Mouse (Mus musculus) ES-E14 (cell line): ENCODE results near the gene Rfx1. TPM values are rescaled to one million over a fixed set of nuclear protein-coding genes. Genes with fewer than 3 reads are reported as not detected.
A peak's percentile ranks its signal among the peaks of the same experiment; 100 is the strongest.

ENCODE experiments used
- DNase-seq: peaks from one replicate; pipeline ENCODE4 v3.0.0-alpha.2; 2013; ENCODE audit warnings: low read depth, low spot score
- H3K27ac ChIP-seq: 2 replicates; pipeline ENCODE4 v1.5.1; 2012; ENCODE audit warnings: low read depth, mild to moderate bottlenecking, low read length, moderate library complexity, mixed read lengths; ENCODE audit not compliant: poor library complexity, insufficient read depth, severe bottlenecking
- H3K36me3 ChIP-seq: 2 replicates; pipeline ENCODE4 v1.6.1; 2012; ENCODE audit warnings: mild to moderate bottlenecking, low read length, moderate library complexity, mixed read lengths; ENCODE audit not compliant: control insufficient read depth, poor library complexity, insufficient read depth, severe bottlenecking
- H3K4me1 ChIP-seq, 2 experiments: fragments of 150-350 bp in 1 of 2; sonication (generic) in 1 of 2; 2 replicates each; pipeline ENCODE4 v1.6.1; 2012; ENCODE audit warnings: low read length in 2 of 2, mild to moderate bottlenecking in 1 of 2, mixed read lengths in 1 of 2; ENCODE audit not compliant: control insufficient read depth in 2 of 2, insufficient read depth in 2 of 2, poor library complexity in 1 of 2
- H3K4me3 ChIP-seq, 2 experiments: fragments of 150-350 bp in 1 of 2; sonication (generic) in 1 of 2; 2 replicates each; pipeline ENCODE4 v1.5.1; 2012; ENCODE audit warnings: low read length in 2 of 2, low read depth in 1 of 2, mild to moderate bottlenecking in 1 of 2, mixed read lengths in 1 of 2; ENCODE audit not compliant: insufficient read depth in 1 of 2, poor library complexity in 1 of 2, severe bottlenecking in 1 of 2
- H3K9ac ChIP-seq: 2 replicates; pipeline ENCODE4 v1.6.1; 2012; ENCODE audit warnings: low read depth, mild to moderate bottlenecking, low read length, mixed read lengths; ENCODE audit not compliant: poor library complexity, insufficient read depth, severe bottlenecking
- H3K9me3 ChIP-seq: fragments of 150-350 bp; sonication (generic); 2 replicates; pipeline ENCODE4 v1.6.1; 2012; ENCODE audit warnings: low read depth, mild to moderate bottlenecking, low read length; ENCODE audit not compliant: control insufficient read depth, insufficient read depth
- CHD2 ChIP-seq: IDR thresholded peaks from 2 replicates; pipeline ENCODE4 v1.6.1; 2014; ENCODE audit warnings: mild to moderate bottlenecking, low read depth, low read length, inconsistent platforms
- HCFC1 ChIP-seq: IDR thresholded peaks from 2 replicates; pipeline ENCODE4 v1.6.1; 2012; ENCODE audit warnings: low read length, inconsistent platforms, borderline replicate concordance; ENCODE audit not compliant: insufficient read depth
- MAFK ChIP-seq: IDR thresholded peaks from 2 replicates; pipeline ENCODE4 v1.6.1; 2014; ENCODE audit warnings: mild to moderate bottlenecking, low read depth, low read length, inconsistent platforms; ENCODE audit not compliant: insufficient read depth
- ZC3H11A ChIP-seq: IDR thresholded peaks from 2 replicates; pipeline ENCODE4 v1.6.1; 2012; ENCODE audit warnings: low read depth, mild to moderate bottlenecking, inconsistent platforms, low read length, borderline replicate concordance
- ZNF384 ChIP-seq: IDR thresholded peaks from 2 replicates; pipeline ENCODE4 v1.6.1; 2012; ENCODE audit warnings: low read depth, low read length, inconsistent platforms
- in situ Hi-C, 2 experiments: fragments of 600-800 bp; cut with MboI; formaldehyde crosslinking; loops; one replicate each; pipeline ENCODE4 v1.15.1; 2025; ENCODE audit warnings: low sequenced_read_pairs in 2 of 2, inconsistent platforms in 1 of 2; ENCODE audit not compliant: unreplicated experiment in 2 of 2
- total RNA-seq: library from RNA; depleted of rRNA; stranded (reverse); fragments of 300-350 nt; gene quantifications from 2 replicates; pipeline ENCODE4 v1.2.3, GENCODE M21; 2012

Gene Rfx1
- total RNA-seq, 1 experiment = 16.2 TPM

GRCm38 (mm10) chr8:84042066-84042947 lies 24.3 kb upstream of the Rfx1 start, which contains the start of gene Il27ra:
Il27ra (minus strand) TSS chr8:84042589.
- in situ Hi-C loops = no loop called here
- H3K27ac ChIP-seq = no peak within 1 kb of the TSS
- H3K4me3 ChIP-seq = peak within 1 kb of the TSS; percentile 51 to 66
- H3K9ac ChIP-seq = peak within 1 kb of the TSS; percentile 15; the same call in 1 of the 2 replicates
- H3K36me3 ChIP-seq = no peaks in the 10 kb centered on the region
- no peaks in the 10 kb centered on the region for H3K9me3 ChIP-seq
- H3K4me1 ChIP-seq = peaks cover 6 to 14% of the 10 kb centered on the region in 2 experiments
- TF ChIP-seq HCFC1 (no peak), MAFK (no peak), ZC3H11A (no peak), CHD2 (no peak), ZNF384 (no peak)
- no peak for DNase-seq

GRCm38 (mm10) chr8:84042948-84043342 lies 23.7 kb upstream of the Rfx1 start:
- H3K4me1 ChIP-seq = peaks cover 6 to 15% of the 10 kb centered on the region in 2 experiments
- H3K9me3 ChIP-seq = no peaks in the 10 kb centered on the region
- no peak overlapping the region for H3K27ac ChIP-seq
- in situ Hi-C loops = no loop called here
- peak overlapping the region; percentile 20 to 29; a peak in 1 of 4 replicates for H3K4me3 ChIP-seq
- no peaks in the 10 kb centered on the region for H3K36me3 ChIP-seq
- no peak for DNase-seq
- TF ChIP-seq CHD2 (no peak), ZC3H11A (no peak), MAFK (no peak), ZNF384 (no peak), HCFC1 (no peak)
- H3K9ac ChIP-seq = no peak overlapping the region

- DNase-seq = no peak
- H3K4me3 ChIP-seq = peak overlapping the region; percentile 63 to 67
- no peak overlapping the region for H3K27ac ChIP-seq
- H3K9me3 ChIP-seq = no peaks in the 10 kb centered on the region
- peak overlapping the region; percentile 61; the same call in 1 of the 2 replicates for H3K9ac ChIP-seq
- H3K4me1 ChIP-seq = peaks cover 6 to 15% of the 10 kb centered on the region in 2 experiments
- no peak for TF ChIP-seq ZC3H11A
- no peak for TF ChIP-seq HCFC1
- no peak for TF ChIP-seq ZNF384
- no peak for TF ChIP-seq CHD2
- no peak for TF ChIP-seq MAFK
- in situ Hi-C loops = no loop called here
- H3K36me3 ChIP-seq = no peaks in the 10 kb centered on the region
These were observed 22.5 kb upstream of the Rfx1 start for GRCm38 (mm10) chr8:84044103-84044502.

- H3K4me1 ChIP-seq = peaks cover 6 to 15% of the 10 kb centered on the region in 2 experiments
- no peak for TF ChIP-seq HCFC1
- no peak for TF ChIP-seq ZC3H11A
- no peak for TF ChIP-seq ZNF384
- TF ChIP-seq MAFK = no peak
- no peak for TF ChIP-seq CHD2
- no peak for DNase-seq
- peak within 1 kb of the TSS; percentile 61 for H3K9ac ChIP-seq
- no peak within 1 kb of the TSS for H3K27ac ChIP-seq
- H3K4me3 ChIP-seq = peak within 1 kb of the TSS; percentile 63 to 67
- H3K9me3 ChIP-seq = no peaks in the 10 kb centered on the region
- no peaks in the 10 kb centered on the region for H3K36me3 ChIP-seq
- in situ Hi-C loops = no loop called here
These were observed 21.7 kb upstream of the Rfx1 start, which contains the start of gene Rln3 for GRCm38 (mm10) chr8:84044900-84045299. Rln3 (minus strand) TSS chr8:84045000.

- no peak for TF ChIP-seq ZC3H11A
- TF ChIP-seq CHD2 = no peak
- TF ChIP-seq ZNF384 = no peak
- TF ChIP-seq HCFC1 = no peak
- TF ChIP-seq MAFK = no peak
- no peaks in the 10 kb centered on the region for H3K9me3 ChIP-seq
- in situ Hi-C loops = no loop called here
These were observed 20.1 kb upstream of the Rfx1 start for GRCm38 (mm10) chr8:84046505-84046904.

More at GRCm38 (mm10) chr8:84046505-84046904, 20.1 kb upstream of the Rfx1 start:
- no peaks in the 10 kb centered on the region for H3K36me3 ChIP-seq
- H3K4me3 ChIP-seq = no peak overlapping the region
- peaks cover 6 to 15% of the 10 kb centered on the region in 2 experiments for H3K4me1 ChIP-seq
- no peak overlapping the region for H3K9ac ChIP-seq
- DNase-seq = no peak
- H3K27ac ChIP-seq = no peak overlapping the region
